Mouse (Mus musculus) myocyte (in vitro differentiated cells): ENCODE results near the gene Arhgap20.

Experiments used
- MAX ChIP-seq: IDR thresholded peaks from one replicate; pipeline ENCODE4 v1.6.1; 2011; ENCODE audit warnings: low read depth, mild to moderate bottlenecking, control low read depth
- MYOD1 ChIP-seq, 3 experiments: IDR thresholded peaks; one replicate each; pipeline ENCODE4 v1.6.1; 2011; ENCODE audit warnings: control low read depth in 2 of 3, low read depth in 2 of 3, mild to moderate bottlenecking in 2 of 3, moderate library complexity in 1 of 3; ENCODE audit not compliant: insufficient read length in 2 of 3, control insufficient read depth in 1 of 3
- MYOG ChIP-seq, 3 experiments: IDR thresholded peaks; one replicate each; pipeline ENCODE4 v1.6.1; 2011; ENCODE audit warnings: control low read depth in 2 of 3, low read depth in 2 of 3, mild to moderate bottlenecking in 2 of 3; ENCODE audit not compliant: insufficient read length in 2 of 3, control insufficient read depth in 1 of 3, insufficient read depth in 1 of 3
- POLR2A ChIP-seq: IDR thresholded peaks from one replicate; pipeline ENCODE4 v1.6.1; 2011; ENCODE audit warnings: low read depth, mild to moderate bottlenecking, control low read depth, moderate library complexity; ENCODE audit not compliant: insufficient read length
- POLR2AphosphoS2 ChIP-seq: IDR thresholded peaks from one replicate; pipeline ENCODE4 v1.6.1; 2011; ENCODE audit warnings: low read depth, control low read depth; ENCODE audit not compliant: insufficient read length
- TCF12 ChIP-seq: IDR thresholded peaks from one replicate; pipeline ENCODE4 v1.6.1; 2011; ENCODE audit warnings: mild to moderate bottlenecking, control low read depth; ENCODE audit not compliant: poor library complexity, insufficient read depth, severe bottlenecking
- USF1 ChIP-seq: IDR thresholded peaks from one replicate; pipeline ENCODE4 v1.6.1; 2011; ENCODE audit warnings: low read depth, mild to moderate bottlenecking, control low read depth, moderate library complexity

GRCm38 (mm10) chr9:51837716-51838115 is 72.6 kb downstream of the Arhgap20 start:
- TF ChIP-seq MAX (no peak), POLR2A (no peak), MYOG (IDR thresholded peaks at IDR 0.05; ENCODE audit: control insufficient read depth in 1 of 3, insufficient read depth in 1 of 3, insufficient read length in 2 of 3, low read depth in 2 of 3) (no peak), USF1 (no peak), POLR2AphosphoS2 (no peak), TCF12 (no peak), MYOD1 (IDR thresholded peaks at IDR 0.05; ENCODE audit: control insufficient read depth in 1 of 3, insufficient read length in 2 of 3, low read depth in 2 of 3) (no peak)
